8 mouse cellular contexts compared by ENCODE assay signal in genomic region chr11:109610795-109611302, GRCm38 (mm10). TPM values are rescaled to one million over a fixed set of nuclear protein-coding genes. Genes with fewer than 3 reads are reported as not detected.
DNase-seq lines count a peak whose midpoint lies in the region; ATAC-seq and TF ChIP-seq lines count a peak whose summit lies in the region.

No protein-coding gene starts in this region.

- ATAC-seq in liver, embryonic 14.5 days (ENCODE audit: insufficient read depth), result peak; percentile 14

- TF ChIP-seq CTCF in C2C12 (IDR thresholded peaks at IDR 0.05; ENCODE audit: control insufficient read depth, insufficient read depth, insufficient read length), result peak; percentile 5
- peak; percentile 60 for TF ChIP-seq CTCF in liver, embryonic 14.5 days (IDR thresholded peaks at IDR 0.05; ENCODE audit: low read depth)

- peaks cover 9% of the 10 kb centered on the region for H3K79me3 ChIP-seq in C2C12 (ENCODE audit: low read depth)

- TF ChIP-seq EP300 in liver, embryonic 14.5 days (IDR thresholded peaks at IDR 0.05; ENCODE audit: low read depth), result no peak

- H3K4me3 ChIP-seq in C2C12 (ENCODE audit: insufficient read depth, poor library complexity, severe bottlenecking), result peak overlapping the region; percentile 58
- H3K4me3 ChIP-seq in forebrain, embryonic 10.5 days, result peak overlapping the region; percentile 78
- peak overlapping the region; percentile 75 to 76 for H3K4me3 ChIP-seq in liver, embryonic 14.5 days (ENCODE audit: insufficient read depth in 1 of 2, low read depth in 2 of 2, low read length in 2 of 2)

- H3K9ac ChIP-seq in liver, embryonic 14.5 days (replicated peaks), result peak overlapping the region; percentile 78

- DNase-seq in embryo, embryonic 11.5 days (ENCODE audit: low read depth, low spot score), result peak; percentile 46
- no peak for DNase-seq in embryo, embryonic 11 days
- no peak for DNase-seq in forebrain, embryonic 10.5 days (ENCODE audit: extremely low spot score, low spot score)
- peak in 1 of 3 experiments; percentile 57 for DNase-seq in liver, embryonic 14.5 days (ENCODE audit: low read depth in 3 of 3, low spot score in 3 of 3)
- DNase-seq in cerebellum, adult 9-10 months, result no peak
- no peak for DNase-seq in frontal cortex, postnatal 10 days (ENCODE audit: low spot score in 2 of 2)
- no peak for DNase-seq in cerebellum, adult 8-10 months

- no peaks in the 10 kb centered on the region for H3K36me3 ChIP-seq in C2C12 (ENCODE audit: control insufficient read depth, insufficient read depth)
- no peaks in the 10 kb centered on the region for H3K36me3 ChIP-seq in forebrain, embryonic 10.5 days (replicated peaks)
- H3K36me3 ChIP-seq in liver, embryonic 14.5 days (replicated peaks; ENCODE audit: control insufficient read depth, insufficient read depth, low read depth), result no peaks in the 10 kb centered on the region

- H3K9me3 ChIP-seq in forebrain, embryonic 10.5 days, result no peaks in the 10 kb centered on the region
- H3K9me3 ChIP-seq in liver, embryonic 14.5 days (ENCODE audit: control insufficient read depth, low read length), result no peaks in the 10 kb centered on the region

- H3K4me2 ChIP-seq in liver, embryonic 14.5 days (ENCODE audit: low read depth), result peak overlapping the region; percentile 77

- peak overlapping the region; percentile 89 for H3K27ac ChIP-seq in forebrain, embryonic 10.5 days
- peak overlapping the region; percentile 45 for H3K27ac ChIP-seq in liver, embryonic 14.5 days

- peak overlapping the region; percentile 50 for H3ac ChIP-seq in C2C12 (ENCODE audit: control insufficient read depth, insufficient read length, low read depth)

- H3K4me1 ChIP-seq in forebrain, embryonic 10.5 days, result peaks cover 35% of the 10 kb centered on the region
- peaks cover 43 to 55% of the 10 kb centered on the region in 2 experiments for H3K4me1 ChIP-seq in liver, embryonic 14.5 days (replicated peaks; ENCODE audit: control insufficient read depth in 2 of 2, insufficient read depth in 2 of 2, low read length in 1 of 2)

- WGBS in forebrain, embryonic 10.5 days, result 0% methylated on average over 26 of the region's 26 CpGs
- under 1% methylated on average over 26 of the region's 26 CpGs for WGBS in liver, embryonic 14.5 days (ENCODE audit: insufficient replicate concordance)

- H3K79me2 ChIP-seq in C2C12 (ENCODE audit: control insufficient read depth, insufficient read depth), result peaks cover 40% of the 10 kb centered on the region

- H3K27me3 ChIP-seq in C2C12 (ENCODE audit: control insufficient read depth, insufficient read depth, insufficient read length), result no peaks in the 10 kb centered on the region
- H3K27me3 ChIP-seq in forebrain, embryonic 10.5 days (ENCODE audit: poor library complexity, severe bottlenecking), result 0 out of 2 replicates have a peak, but pooled peaks cover 6% of the 10 kb centered on the region
- no peaks in the 10 kb centered on the region for H3K27me3 ChIP-seq in liver, embryonic 14.5 days (ENCODE audit: control insufficient read depth, insufficient read depth, low read length)

TF ChIP-seq in C2C12, 6 proteins besides CTCF, POLR2A, EP300 and RAD21:
- TF ChIP-seq FOSL1 (IDR thresholded peaks at IDR 0.05; ENCODE audit: insufficient read depth, low read length, poor library complexity, severe bottlenecking), result no peak
- no peak for TF ChIP-seq MYOG (IDR thresholded peaks at IDR 0.05; ENCODE audit: control insufficient read depth, extremely low read depth, insufficient read length)
- TF ChIP-seq MYOD1 (IDR thresholded peaks at IDR 0.05; ENCODE audit: control insufficient read depth, insufficient read length, low read depth), result no peak
- TF ChIP-seq MAX (IDR thresholded peaks at IDR 0.05), result no peak
- TF ChIP-seq USF1 (IDR thresholded peaks at IDR 0.05; ENCODE audit: low read depth), result no peak
- no peak for TF ChIP-seq CEBPB (IDR thresholded peaks at IDR 0.05; ENCODE audit: low read depth)

RNA-seq across cellular contexts. Expression of gene Wipi1, which starts 0.9 kb away (rescaled TPM):
- polyA plus RNA-seq in C2C12 (2012; fragmentation: generic; extraction: Trizol), result 27.8 TPM
- 15.7 and 18.4 TPM in 2 replicates for polyA plus RNA-seq in forebrain, embryonic 10.5 days (2016; fragmentation: Nextera tagmentation; extraction: Ambion mirVana)
- polyA plus RNA-seq in liver, embryonic 14.5 days (2012; rRNA removed), result 8.3 and 11.9 TPM in 2 replicates
- polyA plus RNA-seq in liver, embryonic 14.5 days (2014; fragmentation: Nextera tagmentation; extraction: Ambion mirVana), result 9.0 and 13.4 TPM in 2 replicates

RNA-seq across cellular contexts. Expression of gene Prkar1a, which starts 38.4 kb away (rescaled TPM):
- polyA plus RNA-seq in C2C12 (2012; fragmentation: generic; extraction: Trizol), result 237 TPM
- 300 TPM in 2 replicates for polyA plus RNA-seq in forebrain, embryonic 10.5 days (2016; fragmentation: Nextera tagmentation; extraction: Ambion mirVana)
- polyA plus RNA-seq in liver, embryonic 14.5 days (2012; rRNA removed), result 30.1 and 43.9 TPM in 2 replicates
- polyA plus RNA-seq in liver, embryonic 14.5 days (2014; fragmentation: Nextera tagmentation; extraction: Ambion mirVana), result 115 and 128 TPM in 2 replicates
